Mouse (Mus musculus) layer of hippocampus, postnatal 14 days (tissue): ENCODE results near the gene Sema6d. TPM values are rescaled to one million over a fixed set of nuclear protein-coding genes. Genes with fewer than 3 reads are reported as not detected.

Experiments
- DNase-seq, 2 experiments: peaks; one replicate each; pipeline ENCODE4 v3.0.0; 2021 to 2022; ENCODE audit warnings: low spot score in 2 of 2, mixed read lengths in 1 of 2
- total RNA-seq, 2 experiments: library from RNA; stranded (reverse); gene quantifications; 2 replicates each; pipeline ENCODE4 v1.2.3; 2021

Gene Sema6d
- total RNA-seq, 2 experiments from 2014 or later: 74.2 to 75.2 TPM

- DNase-seq: peak; percentile 78 to 83
Measured at GRCm38 (mm10) chr2:124609711-124610585, 520.2 kb downstream of the Sema6d start.

- no peak for DNase-seq
Measured at GRCm38 (mm10) chr2:124610586-124611105, 520.9 kb downstream of the Sema6d start.

- no peak for DNase-seq
Measured at GRCm38 (mm10) chr2:124611226-124611625, 521.5 kb downstream of the Sema6d start.

GRCm38 (mm10) chr2:124612276-124612675 is 522.5 kb downstream of the Sema6d start:
- DNase-seq: no peak

GRCm38 (mm10) chr2:124612727-124613510 is 523.1 kb downstream of the Sema6d start:
- no peak for DNase-seq

- no peak for DNase-seq
Measured at GRCm38 (mm10) chr2:124613671-124614210, 524.0 kb downstream of the Sema6d start.

GRCm38 (mm10) chr2:124616746-124617145 is 527.0 kb downstream of the Sema6d start:
- no peak for DNase-seq

- no peak for DNase-seq
Measured at GRCm38 (mm10) chr2:124617440-124617839, 527.7 kb downstream of the Sema6d start.

- DNase-seq: no peak
Measured at GRCm38 (mm10) chr2:124618091-124618490, 528.3 kb downstream of the Sema6d start.

GRCm38 (mm10) chr2:124618526-124619219 is 528.9 kb downstream of the Sema6d start:
- no peak for DNase-seq

GRCm38 (mm10) chr2:124620470-124620869 is 530.7 kb downstream of the Sema6d start:
- DNase-seq: no peak

- DNase-seq: no peak
Measured at GRCm38 (mm10) chr2:124621972-124622621, 532.3 kb downstream of the Sema6d start.

GRCm38 (mm10) chr2:124624247-124624929 is 534.6 kb downstream of the Sema6d start:
- no peak for DNase-seq

- DNase-seq: no peak
Measured at GRCm38 (mm10) chr2:124626425-124626824, 536.7 kb downstream of the Sema6d start.

- DNase-seq: no peak
Measured at GRCm38 (mm10) chr2:124627664-124628063, 537.9 kb downstream of the Sema6d start.

GRCm38 (mm10) chr2:124628701-124629100 is 538.9 kb downstream of the Sema6d start:
- DNase-seq: no peak

GRCm38 (mm10) chr2:124634400-124634998 is 544.7 kb downstream of the Sema6d start:
- DNase-seq: no peak

GRCm38 (mm10) chr2:124635271-124635865 is 545.6 kb downstream of the Sema6d start:
- no peak for DNase-seq

- no peak for DNase-seq
Measured at GRCm38 (mm10) chr2:124637080-124637479, 547.3 kb downstream of the Sema6d start.
